Mouse (Mus musculus) embryonic fibroblast, embryonic 13.5 days (primary cell): Measurements from ENCODE around the gene Trib2.

Source experiments
- CTCF ChIP-seq: IDR thresholded peaks from 2 replicates; pipeline ENCODE4 v1.5.1; 2011; ENCODE audit warnings: mild to moderate bottlenecking, control low read depth, low read length, moderate library complexity, borderline replicate concordance; ENCODE audit not compliant: insufficient read depth
- POLR2A ChIP-seq: IDR thresholded peaks from 2 replicates; pipeline ENCODE4 v1.6.1; 2011; ENCODE audit warnings: low read depth, mild to moderate bottlenecking, control low read depth, low read length, moderate library complexity

GRCm38 (mm10) chr12:15749646-15750195 is 67.0 kb downstream of the Trib2 start:
- TF ChIP-seq CTCF (no peak), POLR2A (no peak)
